Mouse (Mus musculus) thymus, adult 2 months (tissue): ENCODE measurements at regions not wholly inside any gene's neighbourhood (a gene's known extent, or its start where the extent isn't known, plus 50 kb on each side); places are given as distances from the start of the nearest gene placed in this dataset.

Experiments
- CTCF ChIP-seq: fragments of 200-500 bp; IDR thresholded peaks from 2 replicates; pipeline ENCODE4 v1.5.1; 2012; ENCODE audit warnings: mild to moderate bottlenecking, control low read depth, low read length, moderate library complexity, borderline replicate concordance; ENCODE audit not compliant: control insufficient read depth, poor library complexity, insufficient read depth; ENCODE audit errors: extremely low read depth
- POLR2A ChIP-seq: fragments of 200-500 bp; IDR thresholded peaks from 2 replicates; pipeline ENCODE4 v1.6.1; 2012; ENCODE audit warnings: mild to moderate bottlenecking, low read length, control low read depth, moderate library complexity; ENCODE audit not compliant: control insufficient read depth, poor library complexity, insufficient read depth; ENCODE audit errors: extremely low read depth

DNA sequence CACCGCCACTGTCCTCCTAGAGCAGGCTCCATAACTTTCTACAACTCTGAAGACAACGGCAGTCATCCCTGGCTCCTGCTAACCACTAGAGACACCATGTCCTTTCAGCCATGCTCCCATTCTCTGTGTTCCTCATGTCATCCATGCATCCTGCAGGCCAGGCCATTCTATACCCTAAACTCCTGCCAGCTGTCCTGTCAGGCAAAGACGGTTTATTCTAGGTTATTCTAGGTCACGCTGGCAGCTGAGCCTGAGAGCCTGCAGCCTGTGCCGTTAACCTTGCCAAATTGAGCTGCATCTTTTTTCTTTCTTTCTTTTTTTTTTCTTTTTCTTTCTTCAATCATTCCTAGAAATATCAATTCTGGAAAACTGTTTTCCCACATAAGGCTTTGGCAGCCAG is 406.0 kb upstream of the Acvr2a start:
- no peak for TF ChIP-seq CTCF
- no peak for TF ChIP-seq POLR2A
